Mouse (Mus musculus) Muller cell, postnatal 12 days (primary cell): Measurements from ENCODE around the gene 3110040N11Rik.
"Not testable (repeated sequence)": the region's sequence is repeated elsewhere in the genome, so short reads cannot be mapped to it uniquely, and the experiment has no call there.

Source experiments
- DNase-seq: peaks from one replicate; pipeline ENCODE4 v3.0.0-alpha.2; 2015; ENCODE audit errors: inconsistent ontology term

Gene 3110040N11Rik

DNA sequence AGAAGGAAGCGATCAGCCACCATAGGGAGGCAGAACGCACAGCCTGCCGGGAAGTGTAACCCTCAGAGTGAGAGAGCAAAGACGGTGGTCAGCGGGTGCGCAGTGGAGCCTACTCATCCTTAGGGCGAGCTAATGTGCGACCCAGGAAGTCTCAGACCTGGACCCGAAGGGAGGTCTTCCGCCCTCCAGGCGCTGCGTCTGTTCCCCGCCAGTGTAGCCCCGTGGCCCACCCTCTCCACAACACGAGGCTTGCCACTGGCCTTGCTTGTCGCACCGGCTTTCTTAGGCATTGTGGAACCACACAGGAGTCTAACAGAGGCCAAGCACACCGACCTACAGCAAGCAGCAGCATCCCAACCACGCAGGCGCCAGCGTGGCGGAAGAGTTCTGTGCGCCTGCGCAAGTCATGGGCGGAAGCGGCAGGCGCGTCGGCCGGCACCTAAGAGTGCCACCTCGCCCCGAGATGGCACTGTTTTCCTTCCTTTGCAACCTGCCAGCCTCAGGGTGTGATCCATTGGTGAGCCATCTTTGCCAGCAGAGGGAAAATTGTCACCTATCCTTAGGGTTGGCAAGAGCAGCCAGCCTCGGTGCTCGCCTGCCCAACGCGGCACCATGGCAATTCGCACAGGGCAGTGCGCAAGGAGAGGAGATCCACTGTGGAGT lies at the start of gene 3110040N11Rik:
Gene 3110040N11Rik, minus strand, starts transcription at position 384 of the 663 bp plus-strand sequence.
- peak; percentile 91 for DNase-seq

DNA sequence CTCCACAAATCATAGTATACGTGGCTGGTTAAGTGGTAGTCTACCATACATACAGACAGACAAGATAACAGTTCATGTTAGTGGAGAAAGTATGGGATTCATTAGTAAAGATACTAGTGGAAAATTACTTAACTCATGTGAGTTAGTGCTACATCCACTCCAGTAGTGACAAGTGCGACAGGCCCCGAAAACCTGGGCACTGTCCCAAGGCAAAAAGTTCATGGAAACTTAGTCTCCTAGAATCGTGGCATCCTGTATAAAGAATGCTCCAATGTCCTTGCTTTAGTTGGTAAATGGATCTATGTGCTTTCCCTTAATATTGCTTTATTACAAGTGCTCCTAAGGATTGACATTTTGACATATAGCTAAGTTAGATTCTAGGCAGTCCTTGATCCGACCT lies 48.5 kb upstream of the 3110040N11Rik start:
- not testable (repeated sequence) for DNase-seq

DNA sequence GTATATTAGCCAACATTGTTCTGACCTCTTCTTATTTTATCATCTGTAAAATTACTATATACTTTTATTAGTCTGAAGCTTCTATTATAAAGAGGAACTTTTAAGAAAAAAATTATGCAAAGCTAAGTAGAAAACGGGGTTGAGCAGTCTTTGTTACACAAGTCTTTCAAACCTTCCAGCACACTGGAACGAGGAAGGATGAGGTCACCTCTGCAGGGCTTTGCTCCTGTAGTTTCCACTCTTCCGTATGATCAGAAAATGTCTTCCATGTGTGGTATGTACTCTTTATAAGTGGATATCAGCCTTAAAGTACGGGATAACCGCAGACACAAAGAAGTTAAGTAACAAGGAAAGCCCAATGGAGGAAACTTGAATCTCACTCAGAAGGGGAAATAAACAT lies 46.2 kb upstream of the 3110040N11Rik start:
- DNase-seq, result no peak

DNA sequence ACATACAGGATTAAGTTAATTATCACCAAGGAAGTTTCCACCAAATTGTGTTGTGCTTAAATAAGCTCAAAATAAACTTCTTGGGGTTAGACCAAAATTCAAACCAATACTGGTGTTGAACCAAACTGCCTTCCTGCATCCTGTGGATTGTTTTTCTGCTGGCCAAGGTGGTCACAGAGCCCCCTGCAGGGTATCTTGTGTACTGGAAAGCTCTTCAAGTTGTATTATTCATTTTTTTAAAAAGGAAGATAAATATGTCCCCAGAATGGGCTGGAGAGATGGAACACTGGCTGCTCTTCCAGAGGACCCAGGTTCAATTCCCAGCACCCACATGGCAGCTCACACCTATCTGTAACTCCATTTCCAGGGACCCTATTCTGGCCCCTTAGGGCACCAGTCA lies 45.6 kb upstream of the 3110040N11Rik start:
- no peak for DNase-seq

DNA sequence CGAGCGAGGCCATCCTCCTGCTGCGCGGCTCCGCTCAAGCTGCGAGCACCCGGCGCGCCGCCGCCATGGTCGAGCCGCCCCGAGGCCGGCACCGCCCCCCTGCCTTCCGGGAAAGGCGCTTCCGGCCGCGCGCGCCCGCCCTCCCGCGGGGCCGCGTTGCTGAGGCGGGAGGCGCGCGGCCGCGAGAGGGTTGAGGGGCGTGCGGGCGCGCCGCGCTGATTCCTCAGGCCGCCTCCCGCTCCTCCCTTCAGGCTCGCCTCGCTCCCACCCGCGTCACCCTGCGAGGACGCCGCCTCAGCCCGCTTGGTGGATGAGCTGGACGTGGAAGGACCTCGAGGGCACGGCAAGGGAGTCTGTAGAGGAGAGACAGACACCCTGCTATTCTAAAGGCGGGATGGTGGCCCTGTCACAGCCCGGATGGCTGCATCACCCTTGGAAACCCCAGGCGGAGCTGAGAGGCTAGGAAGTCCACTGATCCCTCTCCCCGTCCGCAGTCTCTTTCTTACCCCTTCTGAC lies 40.2 kb upstream of the 3110040N11Rik start, which contains the start of gene Btbd1:
Gene Btbd1, minus strand, starts transcription at position 53 of the 516 bp plus-strand sequence.
- peak; percentile 94 for DNase-seq

DNA sequence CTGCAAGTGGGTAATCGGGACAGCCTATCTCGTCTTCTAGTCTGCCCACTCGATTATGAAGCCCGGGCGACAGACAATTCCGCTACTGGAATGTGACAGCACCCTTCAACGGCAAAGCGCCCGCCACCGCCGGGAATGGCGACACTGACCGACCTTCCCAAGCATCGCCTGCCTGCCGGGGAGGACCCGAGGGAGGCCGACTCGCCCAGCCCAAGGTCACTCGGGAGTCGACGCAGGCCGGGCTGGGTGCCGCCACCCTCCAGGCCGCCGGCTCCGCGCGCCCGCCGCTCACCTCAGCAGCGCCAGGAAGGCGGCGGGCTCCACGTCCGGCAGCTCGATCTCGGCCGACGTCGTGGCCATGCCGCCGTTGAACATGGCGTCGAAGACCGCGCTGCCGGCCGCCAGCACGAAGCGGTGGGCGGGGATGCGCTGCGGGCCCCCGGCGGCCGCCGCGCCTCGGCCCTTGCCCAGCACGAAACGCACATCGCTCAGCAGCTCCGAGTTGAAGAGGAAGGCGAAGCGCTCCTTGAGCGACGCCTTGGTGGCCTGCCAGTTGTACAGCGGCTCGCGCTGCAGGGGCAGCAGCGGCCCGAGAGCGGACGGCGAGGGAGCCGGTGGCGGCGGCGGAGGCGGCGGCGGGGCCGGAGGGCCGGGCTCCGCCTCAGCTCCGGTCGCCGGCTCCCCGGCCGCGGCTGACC lies 39.6 kb upstream of the 3110040N11Rik start:
- peak; percentile 69 for DNase-seq

DNA sequence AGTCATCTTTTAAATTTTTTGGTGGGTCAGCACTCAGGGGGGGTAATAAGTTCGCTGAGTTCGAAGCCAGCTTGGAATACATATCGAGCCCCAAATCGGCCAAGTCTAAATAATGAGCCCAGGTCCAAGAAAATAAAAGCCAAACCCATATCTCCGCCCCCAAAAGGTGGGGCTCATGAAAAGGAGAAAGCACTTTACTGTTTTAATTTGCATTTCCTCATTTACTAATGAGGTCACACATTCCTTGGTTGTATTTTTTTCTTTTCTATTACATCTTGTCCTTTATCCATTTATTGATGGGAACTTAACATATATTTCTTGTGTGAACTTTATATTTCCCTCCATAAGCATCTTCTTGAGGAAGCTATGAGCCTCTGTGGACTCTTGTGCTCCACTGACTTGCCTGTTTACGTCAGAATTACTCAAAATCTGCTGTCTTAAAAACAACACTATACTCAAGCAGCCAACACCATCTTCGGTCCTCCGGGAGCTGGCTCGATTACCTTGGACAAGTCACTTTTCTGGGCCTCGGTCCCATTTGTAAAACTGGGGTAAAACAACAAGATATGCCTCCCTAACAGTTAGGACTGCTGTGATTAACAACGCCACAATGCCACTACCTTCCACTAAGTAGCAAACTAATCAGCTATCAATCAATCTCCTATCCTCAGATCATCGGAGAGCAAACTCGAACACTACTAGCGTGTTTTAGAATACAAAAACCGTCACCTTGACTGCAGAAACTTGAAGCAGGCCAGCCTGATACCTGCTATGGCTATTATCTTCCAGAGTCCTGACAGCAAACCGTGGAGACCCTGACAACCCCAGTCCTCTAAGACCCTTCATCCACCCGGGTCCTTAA lies 38.8 kb upstream of the 3110040N11Rik start:
- peak; percentile 19 for DNase-seq

DNA sequence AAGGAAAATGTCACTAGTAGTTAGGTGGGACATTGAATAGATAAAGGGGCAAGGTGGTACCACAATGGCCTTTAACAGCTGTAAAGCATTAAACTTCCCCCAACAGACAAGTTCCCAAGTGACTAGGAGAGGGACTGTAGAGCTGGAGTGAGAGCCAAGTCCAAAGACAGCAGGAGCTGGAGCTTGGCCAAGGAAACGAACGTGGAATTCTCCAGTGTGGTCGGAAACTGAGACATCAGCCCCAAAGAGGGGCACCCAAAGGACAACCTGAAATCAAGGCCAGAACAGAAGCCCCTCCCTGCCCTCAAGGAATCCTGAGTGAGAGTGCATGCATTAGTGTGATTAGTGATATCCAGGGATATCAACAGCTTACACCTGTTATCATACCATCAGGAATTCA lies 36.1 kb upstream of the 3110040N11Rik start:
- DNase-seq, result peak; percentile 36

DNA sequence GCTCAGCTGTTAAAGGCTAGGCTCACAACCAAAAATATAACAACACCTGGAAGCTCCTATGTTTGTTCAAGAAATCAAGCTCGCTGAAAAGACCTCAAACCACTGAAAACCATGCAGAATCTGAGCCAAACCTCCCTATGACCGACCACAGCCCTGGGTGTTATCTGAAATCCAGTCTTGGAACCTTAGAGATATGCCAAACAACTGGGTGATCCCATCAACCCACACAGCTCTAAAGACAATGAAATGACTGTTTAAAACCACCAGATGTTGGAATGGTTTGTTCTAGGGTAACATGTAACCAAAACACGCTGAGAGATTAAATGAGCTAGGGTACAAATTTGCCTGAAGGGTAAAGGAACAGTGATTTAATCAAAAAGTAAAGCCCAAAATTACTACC lies 35.6 kb upstream of the 3110040N11Rik start:
- no peak for DNase-seq

DNA sequence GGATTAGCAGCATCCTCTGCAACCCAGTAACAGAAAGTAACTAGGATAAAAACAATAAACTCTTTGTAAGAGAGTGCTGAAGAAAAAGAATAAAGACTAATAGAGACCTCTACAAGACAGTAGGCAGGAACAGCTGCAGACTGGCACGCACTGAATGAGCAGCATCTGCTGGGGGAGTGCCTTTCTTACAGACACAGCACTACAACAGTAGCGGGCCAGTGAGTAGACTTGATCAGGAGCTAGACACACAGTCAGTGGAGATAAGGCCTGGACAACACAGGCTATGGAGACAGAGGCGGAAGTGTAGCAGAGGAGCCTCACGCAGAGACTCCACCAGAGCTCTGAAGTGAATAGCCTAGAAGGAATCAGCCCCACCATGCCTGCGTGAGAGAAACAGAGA lies 16.8 kb upstream of the 3110040N11Rik start:
- DNase-seq, result no peak

DNA sequence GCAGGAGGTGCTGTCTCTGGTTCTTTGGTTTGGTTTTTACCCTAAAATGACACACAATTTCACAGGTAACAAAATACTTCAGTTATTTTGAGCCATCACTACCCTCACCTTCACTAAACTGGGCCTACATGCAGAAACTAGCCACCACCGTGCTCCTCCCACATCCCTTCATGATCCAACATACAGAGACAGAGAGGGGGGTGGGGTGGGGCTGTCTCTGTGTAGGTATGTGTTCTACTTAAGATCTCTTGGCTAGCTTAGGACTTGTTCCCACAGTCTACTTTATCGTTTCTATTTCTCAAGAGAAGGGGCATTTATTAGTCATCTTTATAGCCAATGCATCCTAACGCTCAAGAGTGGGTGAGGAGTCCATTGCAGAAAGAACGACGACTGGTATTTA lies 742 bp downstream of the 3110040N11Rik start:
- peak; percentile 45 for DNase-seq

DNA sequence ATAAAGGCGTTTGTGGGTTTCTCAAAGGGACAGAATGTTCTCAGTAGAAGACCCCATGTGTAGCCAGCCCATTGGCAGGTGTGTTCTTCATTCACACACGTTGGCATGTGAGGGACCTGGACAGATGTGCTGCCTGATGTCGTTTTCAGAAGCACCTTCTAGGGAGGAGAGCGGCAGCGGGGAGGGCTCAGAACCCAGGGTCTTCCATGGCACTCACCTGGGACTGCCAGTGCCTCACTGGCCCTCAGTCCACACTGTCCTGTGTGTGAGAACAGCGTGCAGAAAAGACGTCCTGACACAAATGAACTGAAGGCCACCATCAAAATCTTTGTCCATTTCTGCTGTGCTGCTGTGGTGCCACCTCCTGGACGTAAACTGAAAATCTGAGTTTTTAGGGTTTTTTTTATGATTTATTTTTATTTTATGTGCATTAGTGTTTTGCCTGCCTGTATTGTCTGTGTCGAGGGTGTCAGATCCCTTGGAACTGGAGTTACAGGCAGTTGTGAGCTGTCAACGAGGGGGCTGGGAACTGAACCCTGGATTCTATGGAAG lies 11.5 kb downstream of the 3110040N11Rik start:
- no peak for DNase-seq

DNA sequence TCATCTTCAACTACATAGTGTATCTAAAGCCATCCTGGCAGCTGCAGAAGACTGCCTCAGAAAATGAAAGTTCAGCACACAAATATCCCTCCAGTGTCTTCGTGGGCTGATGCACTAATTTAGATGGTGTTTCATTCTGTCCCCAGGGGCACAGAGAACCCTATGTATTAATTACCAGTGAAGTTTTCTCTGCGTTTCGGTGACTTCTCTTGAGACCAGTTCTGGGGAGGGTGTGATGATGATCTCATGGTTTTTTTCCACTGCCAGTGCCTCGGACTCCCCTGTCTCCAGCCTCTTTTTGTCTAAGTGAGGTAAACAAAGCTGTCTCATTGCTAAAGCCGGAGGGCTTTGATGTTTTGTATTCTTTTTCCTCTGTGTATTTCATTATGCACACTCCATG lies 14.0 kb downstream of the 3110040N11Rik start:
- DNase-seq, result no peak

DNA sequence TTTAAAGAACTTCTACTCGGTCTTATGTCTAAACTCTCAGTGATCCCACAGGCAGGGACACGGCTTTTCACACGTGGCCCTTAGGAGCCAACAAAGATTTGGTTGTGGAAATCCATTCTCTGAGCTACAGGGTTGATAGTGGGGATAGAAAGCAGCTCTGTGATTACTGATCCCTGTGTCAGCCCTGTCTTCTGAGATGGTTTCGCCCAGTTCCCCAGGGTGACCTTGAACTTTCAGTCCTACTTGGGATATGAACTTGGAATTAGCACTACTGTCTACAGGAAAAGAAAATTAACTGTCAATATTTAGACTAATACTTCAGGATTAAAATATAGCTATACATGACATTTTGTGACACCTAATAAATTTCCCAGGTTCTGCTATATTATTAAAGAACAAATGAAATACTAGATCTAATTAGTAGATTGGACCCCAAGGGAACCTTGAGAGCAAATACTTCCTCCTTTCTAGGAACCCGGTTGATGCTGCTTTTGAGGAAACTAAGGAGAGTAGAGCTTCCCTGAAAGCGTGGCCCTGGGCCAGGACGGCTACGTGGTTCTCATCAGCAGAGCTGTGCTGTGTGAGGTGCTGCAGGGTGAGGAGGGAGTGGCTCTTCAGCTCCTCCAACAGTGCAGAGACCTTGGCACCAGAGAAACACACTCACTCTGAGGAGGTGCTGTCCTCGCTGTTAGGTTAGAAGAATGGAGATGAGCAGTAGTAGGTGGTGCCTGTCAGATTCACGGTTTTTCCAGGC lies 16.3 kb downstream of the 3110040N11Rik start:
- DNase-seq, result no peak

DNA sequence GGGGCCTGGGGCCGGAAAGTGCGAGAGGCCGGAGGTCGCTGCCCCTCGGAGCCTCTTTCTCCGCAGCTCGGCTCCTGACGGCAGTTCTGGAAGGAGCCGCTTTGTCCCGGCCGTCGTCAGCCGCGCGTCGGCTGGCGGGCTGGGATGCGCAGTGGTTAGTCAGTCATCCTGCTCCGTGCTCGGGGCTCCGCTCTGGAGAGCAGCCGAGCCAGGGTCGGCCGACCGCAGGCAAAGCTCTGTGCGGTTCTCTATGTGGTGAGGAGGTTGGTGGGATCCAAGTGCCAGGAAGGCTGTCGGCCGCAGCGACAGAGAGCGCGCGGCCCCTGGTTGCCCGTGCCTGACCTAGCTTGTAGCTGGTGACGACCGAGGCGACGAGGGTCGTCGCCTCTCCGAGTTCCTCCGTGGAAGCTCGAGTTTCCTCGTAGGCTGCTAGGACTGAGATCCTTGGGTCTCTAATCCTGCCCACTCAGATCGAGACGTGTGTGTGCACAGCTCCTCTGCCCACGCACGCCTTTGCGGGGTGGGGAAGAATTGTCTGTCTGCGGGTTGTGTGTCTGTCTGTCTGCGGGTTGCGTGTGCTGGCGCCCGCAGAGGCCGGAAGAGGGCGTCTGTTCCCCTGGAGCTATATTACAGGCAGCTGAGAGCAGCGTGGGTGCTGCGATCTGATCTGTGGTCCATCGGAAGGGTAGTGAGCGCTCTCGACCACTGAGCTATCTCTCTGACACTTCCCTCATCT lies 26.0 kb downstream of the 3110040N11Rik start:
- DNase-seq, result no peak

DNA sequence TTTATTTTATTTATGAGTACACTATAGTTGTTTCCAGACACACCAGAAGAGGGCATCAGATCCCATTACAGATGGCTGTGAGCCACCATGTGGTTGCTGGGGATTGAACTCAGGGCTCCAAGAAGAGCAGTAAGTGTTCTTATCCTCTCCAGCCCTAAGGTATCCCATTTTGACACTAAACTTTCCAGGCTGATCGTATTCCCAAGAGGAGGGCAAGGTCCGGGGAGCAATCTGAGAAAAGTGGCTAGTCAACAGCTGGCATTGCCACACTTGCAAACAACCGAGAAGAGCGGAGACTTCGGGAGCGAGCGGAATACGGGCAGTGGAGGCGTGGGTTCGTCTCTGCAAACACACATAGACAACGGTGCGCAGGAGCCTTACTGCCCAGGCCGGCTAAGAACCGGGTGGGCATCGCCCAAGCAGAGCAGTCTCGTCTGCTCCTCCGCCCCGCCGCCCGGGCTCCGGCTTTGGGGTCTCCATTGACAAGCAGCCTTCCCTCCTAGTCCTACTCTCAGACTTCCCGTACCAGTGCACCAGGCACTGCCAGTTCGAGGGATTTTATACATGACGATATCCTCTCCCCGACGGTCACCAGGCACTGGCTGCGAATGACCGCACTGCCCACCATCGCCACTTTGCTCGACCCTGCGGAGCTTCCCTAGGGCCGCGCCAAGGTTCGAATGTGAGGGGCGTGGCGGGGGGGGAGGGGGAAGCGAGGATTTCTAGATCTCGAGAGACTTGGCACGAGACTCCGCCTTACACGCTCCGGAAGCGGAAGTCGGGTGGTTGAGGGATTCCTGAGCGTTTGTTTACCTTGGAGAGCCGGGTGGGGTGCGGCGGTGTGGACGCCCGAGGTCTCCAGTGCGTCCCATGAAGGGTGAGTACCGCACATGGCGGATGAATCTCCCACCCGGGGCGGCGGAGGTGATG lies 26.8 kb downstream of the 3110040N11Rik start, which contains the start of gene Ramac:
Gene Ramac, plus strand, starts transcription at position 746 of the 930 bp plus-strand sequence.
- peak; percentile 95 for DNase-seq

DNA sequence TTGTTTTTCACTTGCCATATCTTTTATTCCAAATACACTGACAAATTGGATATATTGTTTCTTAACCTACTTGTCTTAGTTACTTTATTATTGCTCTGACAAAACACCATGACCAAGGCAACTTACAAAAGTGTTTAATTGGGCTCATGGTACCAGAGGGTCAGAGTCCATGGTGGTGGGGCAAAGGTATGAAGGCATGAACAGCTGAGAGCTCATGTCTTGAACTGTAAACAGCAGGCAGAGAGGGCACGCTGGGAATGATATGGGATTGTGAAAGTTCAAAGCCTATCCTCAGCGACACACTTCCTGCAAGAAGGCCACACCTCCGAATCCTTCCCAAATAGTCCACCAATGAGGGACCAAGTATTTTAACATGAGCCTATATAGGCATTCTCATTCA lies 41.3 kb downstream of the 3110040N11Rik start:
- no peak for DNase-seq

DNA sequence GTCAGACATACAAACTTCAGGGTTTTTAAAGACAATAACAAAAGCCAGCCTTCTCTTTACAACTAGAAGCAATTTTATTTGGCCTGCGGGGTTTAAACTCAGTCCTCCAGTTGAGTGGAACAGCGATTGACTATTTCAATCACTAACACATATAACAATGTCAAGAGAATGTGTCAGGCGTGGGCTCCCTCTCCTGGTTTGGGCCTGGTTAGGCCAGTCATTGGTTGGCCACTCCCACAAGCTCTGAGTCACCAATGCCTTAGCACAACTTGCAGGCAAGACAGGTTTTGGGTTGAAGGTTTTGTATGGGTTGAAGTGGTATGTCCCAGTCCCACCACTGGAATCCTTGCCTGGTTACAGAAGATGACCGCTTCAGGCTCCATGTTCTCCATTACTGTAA lies 45.1 kb downstream of the 3110040N11Rik start:
- DNase-seq, result peak; percentile 74

DNA sequence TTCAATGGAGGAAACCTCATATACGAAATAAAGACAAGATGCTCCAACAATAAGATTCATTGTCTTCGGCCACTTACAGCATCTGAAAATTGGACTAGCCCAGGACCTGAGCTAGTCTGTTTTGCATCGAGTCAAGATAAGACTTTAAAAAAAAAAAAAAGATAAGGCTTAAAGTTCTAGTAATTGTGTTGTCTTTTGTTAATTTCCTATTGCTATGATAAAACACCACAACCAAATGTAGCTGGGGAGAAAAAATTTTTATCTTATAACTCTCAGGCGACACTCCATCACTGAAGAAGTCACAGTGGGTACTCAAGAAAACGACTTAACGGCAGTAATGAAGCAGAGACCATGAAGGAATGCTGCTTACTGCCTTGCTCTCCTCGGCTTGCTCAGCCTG lies 49.3 kb downstream of the 3110040N11Rik start:
- no peak for DNase-seq
